Mouse (Mus musculus): Measurements from ENCODE around the gene Gng7.

Gng7 gene

GRCm38 (mm10) chr10:80921923-80922322 lies 92.8 kb downstream of the Gng7 start:
- no peak for DNase-seq

GRCm38 (mm10) chr10:80917779-80918434 lies 96.8 kb downstream of the Gng7 start, which contains the start of gene Lmnb2:
Lmnb2 (minus strand) TSS chr10:80918245.
- DNase-seq, result peak; percentile 85

- no peak for DNase-seq
These were observed 97.4 kb downstream of the Gng7 start for GRCm38 (mm10) chr10:80917336-80917778.

DNA sequence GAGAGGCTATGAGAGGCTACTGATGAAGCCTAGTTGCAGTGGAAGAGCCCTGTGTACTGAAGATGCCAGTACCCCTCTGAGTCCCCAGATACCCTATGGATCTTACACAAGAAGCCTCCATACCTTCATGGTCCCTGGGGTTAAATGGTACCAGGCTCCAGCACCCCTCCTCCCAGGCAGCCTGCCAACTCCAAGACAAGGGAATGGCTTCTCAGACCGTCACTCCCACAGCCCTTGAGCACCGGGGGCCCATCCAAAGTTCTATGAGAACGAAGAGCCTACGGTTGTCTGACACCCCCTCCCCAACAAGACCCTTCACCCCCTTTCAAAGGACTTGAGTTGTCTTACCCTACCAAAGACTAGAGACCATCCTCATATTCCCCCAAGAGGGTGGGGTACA lies 99.0 kb downstream of the Gng7 start:
- no peak for DNase-seq

DNA sequence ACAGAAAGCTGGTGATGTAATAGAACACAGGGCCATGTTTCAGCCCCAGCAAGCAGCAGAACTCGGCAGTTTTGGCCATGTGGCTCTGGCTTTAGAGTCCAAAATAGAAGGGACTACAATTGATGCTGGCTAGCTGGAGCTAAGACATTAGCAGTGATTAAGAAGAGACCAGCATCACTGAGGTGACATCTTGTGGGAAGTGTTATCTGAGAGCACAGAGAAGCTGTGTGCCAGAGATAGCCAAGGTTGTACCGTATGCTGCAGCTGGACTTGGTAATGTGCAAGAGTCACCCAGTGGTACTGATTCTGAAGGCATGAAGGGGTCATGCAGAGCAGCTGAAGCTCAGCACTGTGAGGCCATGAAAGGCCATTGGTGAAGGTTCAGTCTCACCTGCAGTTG lies 99.5 kb downstream of the Gng7 start:
- DNase-seq, result no peak

DNA sequence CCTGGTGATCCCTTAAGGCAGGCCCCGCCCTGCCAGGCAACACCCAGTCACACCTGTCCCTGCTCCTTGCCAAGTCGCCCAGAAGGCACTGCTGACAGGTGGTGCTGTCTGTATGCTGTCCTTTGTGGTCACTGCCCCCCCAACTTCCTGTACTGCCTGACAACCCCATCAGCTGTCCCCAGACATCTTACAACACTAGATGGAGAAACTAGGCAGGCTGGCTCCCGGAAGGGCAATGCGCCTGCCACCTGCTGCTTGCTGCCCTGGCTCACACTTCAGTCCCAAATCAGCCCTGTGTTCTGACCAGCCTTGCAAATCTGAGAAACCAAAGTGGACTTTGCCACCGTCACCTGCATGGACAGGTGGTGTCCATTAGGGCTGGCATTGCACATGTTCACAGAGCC lies 100.5 kb downstream of the Gng7 start:
- no peak for DNase-seq

DNA sequence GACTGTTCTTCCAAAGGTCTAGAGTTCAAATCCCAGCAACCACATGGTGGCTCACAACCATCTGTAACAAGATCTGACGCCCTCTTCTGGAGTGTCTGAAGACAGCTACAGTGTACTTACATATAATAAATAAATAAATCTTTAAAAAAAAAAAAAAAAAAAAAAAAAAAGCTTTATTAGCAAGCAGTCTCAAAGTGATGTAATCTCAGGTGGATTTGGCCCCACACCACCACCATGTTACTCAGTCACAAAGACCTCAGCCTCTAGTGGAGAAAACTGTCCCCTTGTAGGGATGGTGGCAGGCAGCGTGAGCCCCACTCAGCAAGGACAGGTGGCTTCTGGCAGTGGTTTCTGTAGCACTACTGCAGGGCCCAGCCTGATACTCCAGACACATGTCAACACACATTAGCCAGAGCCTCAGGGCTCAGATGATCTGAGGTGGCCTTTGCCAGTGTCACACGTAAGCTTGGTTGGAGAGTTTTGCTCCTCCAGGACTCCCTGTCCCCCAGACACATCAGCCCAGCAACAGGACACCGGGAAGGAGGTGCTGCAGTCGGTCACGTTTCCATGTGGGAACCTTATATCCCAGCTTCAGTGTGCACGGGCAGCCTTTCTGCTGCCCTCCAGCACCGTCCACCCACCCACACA lies 101.3 kb downstream of the Gng7 start:
- no peak for DNase-seq

GRCm38 (mm10) chr10:80911891-80912290 lies 102.9 kb downstream of the Gng7 start:
- DNase-seq, result no peak

GRCm38 (mm10) chr10:80911354-80911753 lies 103.4 kb downstream of the Gng7 start:
- no peak for DNase-seq

GRCm38 (mm10) chr10:80909375-80910162 lies 105.2 kb downstream of the Gng7 start:
- DNase-seq, result no peak

- DNase-seq, result no peak
These were observed 110.0 kb downstream of the Gng7 start for GRCm38 (mm10) chr10:80904709-80905108.

GRCm38 (mm10) chr10:80904004-80904693 lies 110.6 kb downstream of the Gng7 start:
- DNase-seq, result no peak

- no peak for DNase-seq
These were observed 111.5 kb downstream of the Gng7 start for GRCm38 (mm10) chr10:80903282-80903681.

DNA sequence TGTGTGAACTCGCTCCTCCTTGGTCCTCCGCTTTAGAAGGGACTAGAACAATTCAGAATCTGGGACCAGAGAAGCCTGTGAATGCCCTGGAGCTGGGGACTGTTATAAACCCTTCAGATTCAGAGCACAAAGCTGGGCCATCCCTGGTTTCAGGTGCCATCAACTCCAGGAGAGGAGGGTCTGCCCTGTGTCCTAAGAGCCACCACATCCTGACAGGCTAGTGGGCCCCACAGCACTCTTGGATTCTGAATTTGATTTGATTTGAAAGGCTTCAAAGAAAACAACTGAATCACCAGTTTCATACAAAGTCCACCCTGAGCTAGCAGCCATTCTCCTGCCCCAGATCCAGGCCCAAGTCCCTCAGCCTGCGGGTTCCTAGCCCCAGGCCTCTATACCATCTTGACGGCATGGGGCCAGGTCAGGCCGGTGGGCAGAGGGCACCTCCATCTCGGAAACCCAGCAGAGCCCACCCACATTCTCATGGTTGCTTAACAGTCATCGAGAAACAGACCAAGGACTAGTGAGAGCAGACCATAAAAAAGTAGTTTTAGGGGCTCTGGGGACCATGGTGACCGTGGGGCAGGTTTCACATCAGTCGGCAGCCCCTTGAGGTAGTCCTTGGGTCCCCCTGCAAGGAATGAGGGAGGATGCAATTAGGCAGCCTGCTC lies 112.3 kb downstream of the Gng7 start:
- DNase-seq, result no peak

DNA sequence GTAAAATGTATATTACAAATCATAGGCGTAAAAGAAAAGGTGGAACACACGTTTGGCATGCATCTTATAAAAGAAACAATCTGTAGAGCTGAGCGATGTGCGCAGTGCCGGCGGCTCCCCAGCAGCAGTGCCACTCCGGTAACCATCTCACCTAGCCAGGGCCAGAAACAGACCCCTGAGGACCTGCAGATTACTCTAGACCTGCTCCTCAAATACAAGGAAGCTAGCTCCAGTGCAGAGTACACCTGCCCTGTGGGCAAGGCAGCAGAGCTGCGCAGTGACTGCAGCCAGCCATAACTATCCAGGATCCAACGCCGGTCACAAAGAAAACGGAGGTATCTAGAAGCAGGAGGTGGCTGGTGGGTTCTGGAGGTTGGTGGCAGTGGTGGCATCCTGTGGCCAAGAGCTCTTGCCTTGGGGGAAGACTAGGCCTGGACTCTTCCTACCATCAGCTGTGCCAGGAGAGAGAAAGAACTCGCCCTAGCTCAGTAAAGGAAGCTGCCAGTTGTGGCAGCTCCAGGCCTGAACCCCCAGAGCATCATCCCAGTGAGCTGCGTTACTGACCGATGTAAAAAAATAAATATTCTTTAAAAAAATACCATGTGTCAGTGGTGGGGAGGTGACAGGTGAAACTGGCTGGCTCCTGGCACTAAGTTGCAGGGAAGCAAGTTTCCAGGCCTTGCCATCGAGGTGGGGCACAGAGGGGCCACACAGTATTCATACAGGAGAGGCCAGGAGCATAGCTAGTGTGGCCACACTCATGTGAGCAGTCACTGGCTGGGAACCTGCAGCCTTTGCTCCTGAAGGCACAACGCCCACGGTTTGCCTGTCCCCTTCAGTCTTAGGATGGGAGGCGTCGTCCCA lies 113.1 kb downstream of the Gng7 start:
- DNase-seq, result no peak

GRCm38 (mm10) chr10:80900318-80901247 lies 114.2 kb downstream of the Gng7 start, which contains the start of gene Timm13:
Timm13 (minus strand) TSS chr10:80900969.
- peak; percentile 99 for DNase-seq

DNA sequence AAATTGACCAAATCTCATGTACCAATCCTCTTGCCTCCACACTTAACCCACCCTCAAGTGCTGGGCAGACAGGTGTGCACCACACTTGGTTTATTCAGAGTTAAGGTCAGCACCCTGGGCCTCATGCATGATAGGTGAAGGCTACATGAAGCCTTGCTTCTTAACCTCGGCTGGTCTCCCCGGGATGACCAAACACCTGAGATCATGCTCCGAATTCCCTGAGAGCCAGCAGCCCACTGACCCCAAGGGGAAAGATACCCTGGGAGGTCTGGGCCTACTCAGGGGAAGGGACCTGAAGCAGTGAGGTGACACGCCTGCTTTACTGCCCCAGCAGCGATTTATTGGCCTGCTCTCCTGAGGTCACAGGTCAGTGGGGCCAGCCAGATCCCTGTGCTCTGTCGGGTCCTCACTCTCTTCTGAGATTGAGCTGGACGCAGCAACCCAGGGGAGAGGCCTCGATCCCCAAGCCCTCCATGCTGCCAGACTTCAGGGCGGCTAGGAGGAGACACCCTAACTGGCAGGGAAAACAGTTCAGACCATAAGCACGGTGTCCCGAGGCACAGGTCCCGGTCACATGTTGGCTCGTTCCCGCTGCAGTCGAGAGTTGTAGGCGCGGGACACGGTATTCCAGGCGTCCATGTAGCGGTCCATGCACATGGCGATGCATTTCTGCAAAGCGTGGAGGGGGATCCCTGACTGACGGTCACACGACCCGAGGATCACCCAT lies 115.0 kb downstream of the Gng7 start:
- no peak for DNase-seq

- DNase-seq, result no peak
These were observed 115.7 kb downstream of the Gng7 start for GRCm38 (mm10) chr10:80899074-80899473.
